Mouse (Mus musculus): ENCODE measurements around the gene Serpinb11.

The Serpinb11 gene

GRCm38 (mm10) chr1:107360898-107361297 lies at the start of gene Serpinb11:
Gene Serpinb11, plus strand, starts transcription at chr1:107361198.
- DNase-seq (ENCODE audit: low spot score) = no peak

- no peak for DNase-seq (ENCODE audit: low spot score)
Observed at GRCm38 (mm10) chr1:107345979-107346378, 15.0 kb upstream of the Serpinb11 start.

- no peak for DNase-seq (ENCODE audit: low spot score)
Observed at GRCm38 (mm10) chr1:107346788-107347187, 14.2 kb upstream of the Serpinb11 start.

- DNase-seq (ENCODE audit: low spot score) = no peak
Observed at GRCm38 (mm10) chr1:107350392-107350791, 10.6 kb upstream of the Serpinb11 start.

GRCm38 (mm10) chr1:107351115-107351514 lies 9.9 kb upstream of the Serpinb11 start:
- no peak for DNase-seq (ENCODE audit: low spot score)

GRCm38 (mm10) chr1:107353046-107353445 lies 8.0 kb upstream of the Serpinb11 start:
- DNase-seq (ENCODE audit: low spot score) = no peak

- DNase-seq (ENCODE audit: low spot score) = no peak
Observed at GRCm38 (mm10) chr1:107365973-107366372, 5.0 kb downstream of the Serpinb11 start.

GRCm38 (mm10) chr1:107368944-107369343 lies 7.9 kb downstream of the Serpinb11 start:
- DNase-seq (ENCODE audit: low spot score) = no peak

- no peak for DNase-seq (ENCODE audit: low spot score)
Observed at GRCm38 (mm10) chr1:107376952-107377351, 16.0 kb downstream of the Serpinb11 start.

- DNase-seq (ENCODE audit: low spot score) = no peak
Observed at GRCm38 (mm10) chr1:107378368-107378767, 17.4 kb downstream of the Serpinb11 start.

GRCm38 (mm10) chr1:107381491-107381890 lies 20.5 kb downstream of the Serpinb11 start:
- DNase-seq (ENCODE audit: low spot score) = no peak

- no peak for DNase-seq (ENCODE audit: low spot score)
Observed at GRCm38 (mm10) chr1:107382404-107382803, 21.4 kb downstream of the Serpinb11 start.

- DNase-seq (ENCODE audit: low spot score) = no peak
Observed at GRCm38 (mm10) chr1:107384532-107384931, 23.5 kb downstream of the Serpinb11 start.

GRCm38 (mm10) chr1:107389753-107390152 lies 28.8 kb downstream of the Serpinb11 start:
- no peak for DNase-seq (ENCODE audit: low spot score)

- DNase-seq (ENCODE audit: low spot score) = no peak
Observed at GRCm38 (mm10) chr1:107397481-107397880, 36.5 kb downstream of the Serpinb11 start.

GRCm38 (mm10) chr1:107399355-107399754 lies 38.4 kb downstream of the Serpinb11 start, which contains the start of gene Serpinb7:
Gene Serpinb7, plus strand, starts transcription at chr1:107399655.
- DNase-seq (ENCODE audit: low spot score) = no peak

- no peak for DNase-seq (ENCODE audit: low spot score)
Observed at GRCm38 (mm10) chr1:107402082-107402481, 41.1 kb downstream of the Serpinb11 start.

- no peak for DNase-seq (ENCODE audit: low spot score)
Observed at GRCm38 (mm10) chr1:107414650-107415049, 53.7 kb downstream of the Serpinb11 start.

- no peak for DNase-seq (ENCODE audit: low spot score)
Observed at GRCm38 (mm10) chr1:107422487-107422886, 61.5 kb downstream of the Serpinb11 start.
